Mouse (Mus musculus): ENCODE measurements around the gene Pax4. TPM values are rescaled to one million over a fixed set of nuclear protein-coding genes. Genes with fewer than 3 reads are reported as not detected.

Pax4 gene
- total RNA-seq, 2 experiments from 2014 or later, result not detected

DNA sequence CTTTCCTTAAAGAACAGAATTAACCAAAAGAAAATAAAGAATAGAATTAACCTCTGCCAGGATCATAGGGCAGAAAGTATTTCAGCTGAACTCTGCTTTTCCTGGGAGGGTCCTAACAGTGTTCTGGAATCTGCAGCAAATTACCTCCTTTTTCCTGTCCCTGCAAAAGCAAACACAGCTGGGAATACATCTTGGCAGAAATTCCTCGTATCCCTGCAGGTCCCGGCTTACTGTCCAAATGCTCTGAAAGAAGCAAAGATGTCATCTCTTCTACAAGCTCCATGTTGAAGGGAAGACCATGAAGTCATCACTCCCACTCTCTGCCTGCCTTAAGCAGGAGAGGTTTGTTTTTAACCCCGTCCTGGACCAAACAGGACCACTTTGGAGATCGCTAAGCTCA lies 32.2 kb downstream of the Pax4 start:
- DNase-seq (ENCODE audit: low spot score in 2 of 2), result no peak
- intact Hi-C loops (cut with DNase I), result no loop called here

DNA sequence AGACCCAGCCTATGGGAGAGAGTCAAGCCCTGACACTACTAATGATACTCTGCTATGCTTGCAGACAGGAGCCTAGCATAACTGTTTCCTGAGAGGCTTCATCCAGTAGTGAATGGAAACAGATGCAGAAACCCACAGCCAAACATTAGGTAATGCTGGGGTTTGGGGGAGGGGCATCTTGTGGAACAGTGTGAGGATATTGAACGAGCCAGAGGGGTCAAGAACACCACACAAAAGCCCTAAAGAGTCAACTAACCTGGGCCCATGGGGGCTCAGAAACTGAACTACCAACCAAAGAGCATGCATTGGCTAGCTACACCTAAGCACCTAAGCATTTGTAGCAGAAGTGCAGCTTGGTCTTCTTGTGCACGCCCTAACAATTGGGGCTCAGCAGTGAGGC lies 37.9 kb downstream of the Pax4 start:
- DNase-seq (ENCODE audit: low spot score in 2 of 2), result no peak
- intact Hi-C loops (cut with DNase I), result no loop called here

DNA sequence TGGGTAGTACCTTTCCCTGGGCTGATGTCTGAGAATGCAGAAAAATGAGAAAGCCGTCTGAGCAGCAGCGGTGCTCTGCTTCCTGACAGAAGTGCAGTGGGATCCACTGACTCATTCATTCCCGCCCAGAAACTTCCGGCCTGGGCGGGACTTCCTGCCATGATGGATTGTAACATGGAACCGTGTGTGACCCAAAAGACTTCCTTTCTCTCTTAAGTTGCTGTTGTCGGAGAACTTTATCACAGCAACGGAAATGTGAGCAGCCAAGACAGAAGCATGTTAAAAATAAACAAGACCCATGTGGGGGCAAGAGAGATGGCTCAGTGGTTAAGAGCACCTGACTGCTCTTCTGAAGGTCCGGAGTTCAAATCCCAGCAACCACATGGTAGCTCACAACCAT lies 39.1 kb downstream of the Pax4 start:
- DNase-seq (ENCODE audit: low spot score in 2 of 2), result no peak
- intact Hi-C loops (cut with DNase I), result no loop called here

DNA sequence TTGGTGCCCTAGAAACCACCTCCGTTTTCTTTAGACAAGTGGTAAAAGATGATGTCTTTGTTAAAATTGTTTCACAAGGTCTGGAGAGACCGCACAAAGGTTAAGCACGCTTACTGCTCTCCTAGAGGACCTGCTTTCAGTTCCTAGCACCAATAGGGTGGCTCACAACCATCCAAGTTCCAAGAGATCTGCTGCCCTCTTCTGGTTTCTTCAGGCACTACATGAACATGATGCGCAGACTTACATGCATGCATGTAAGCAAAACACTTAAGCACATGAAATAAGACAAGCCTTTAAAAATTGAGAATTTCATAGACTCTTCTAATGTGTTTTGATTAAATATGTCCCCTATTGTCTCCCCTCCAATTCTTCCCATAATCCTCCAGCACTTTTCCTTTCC lies 49.4 kb downstream of the Pax4 start:
- no peak for DNase-seq (ENCODE audit: low spot score in 2 of 2)
- intact Hi-C loops (cut with DNase I), result no loop called here

DNA sequence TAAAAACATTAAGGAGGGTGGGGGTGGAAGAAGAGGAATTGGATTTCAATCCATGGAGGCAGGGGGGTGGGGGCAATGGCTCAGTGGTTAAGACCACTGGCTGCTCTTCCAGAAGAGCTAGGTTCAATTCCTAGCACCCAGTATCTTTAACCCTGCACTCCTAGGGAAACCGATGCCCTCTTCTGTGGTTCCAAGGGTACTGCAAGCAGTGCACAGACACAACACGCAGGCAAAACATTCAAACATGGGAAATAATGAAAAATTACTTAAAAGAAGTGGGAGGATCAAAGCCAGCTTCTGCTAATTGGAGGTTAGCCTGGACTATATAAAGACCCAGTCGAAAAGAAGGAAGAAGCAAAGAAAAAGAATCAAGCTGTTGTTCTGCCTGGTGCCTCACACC lies 50.4 kb downstream of the Pax4 start:
- no peak for DNase-seq (ENCODE audit: low spot score in 2 of 2)
- intact Hi-C loops (cut with DNase I), result no loop called here

DNA sequence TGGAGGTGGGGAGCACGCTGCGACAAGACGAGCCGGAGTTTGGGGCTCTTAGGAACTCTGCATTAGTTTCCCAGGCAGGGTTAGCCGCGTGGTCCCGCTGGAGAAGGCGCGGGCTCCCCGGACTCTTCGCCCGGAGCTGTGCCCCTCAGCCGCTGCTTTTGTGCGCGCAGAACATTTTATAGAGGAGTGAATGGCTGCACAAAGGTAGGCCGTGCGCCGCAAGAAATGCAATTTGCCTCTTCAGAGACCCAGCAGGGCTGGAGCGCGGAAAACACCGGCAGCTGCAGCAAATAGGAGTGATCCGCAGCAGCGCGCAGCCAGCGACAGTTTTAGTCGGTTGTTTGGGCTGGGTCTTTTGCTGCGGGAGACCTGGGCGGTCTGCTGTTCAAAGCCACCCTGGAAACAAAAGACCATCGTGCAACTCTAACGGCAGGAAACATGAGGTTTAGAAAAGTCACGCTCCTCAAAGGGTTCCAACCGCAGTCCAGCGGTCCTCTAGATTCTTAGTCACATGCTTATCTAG lies 51.4 kb downstream of the Pax4 start, which contains the start of gene Zfp800:
Zfp800 (minus strand) TSS at position 325 of the 523 bp plus-strand sequence.
- intact Hi-C loops (cut with DNase I), result no loop called here
- DNase-seq (ENCODE audit: low spot score in 2 of 2), result no peak

DNA sequence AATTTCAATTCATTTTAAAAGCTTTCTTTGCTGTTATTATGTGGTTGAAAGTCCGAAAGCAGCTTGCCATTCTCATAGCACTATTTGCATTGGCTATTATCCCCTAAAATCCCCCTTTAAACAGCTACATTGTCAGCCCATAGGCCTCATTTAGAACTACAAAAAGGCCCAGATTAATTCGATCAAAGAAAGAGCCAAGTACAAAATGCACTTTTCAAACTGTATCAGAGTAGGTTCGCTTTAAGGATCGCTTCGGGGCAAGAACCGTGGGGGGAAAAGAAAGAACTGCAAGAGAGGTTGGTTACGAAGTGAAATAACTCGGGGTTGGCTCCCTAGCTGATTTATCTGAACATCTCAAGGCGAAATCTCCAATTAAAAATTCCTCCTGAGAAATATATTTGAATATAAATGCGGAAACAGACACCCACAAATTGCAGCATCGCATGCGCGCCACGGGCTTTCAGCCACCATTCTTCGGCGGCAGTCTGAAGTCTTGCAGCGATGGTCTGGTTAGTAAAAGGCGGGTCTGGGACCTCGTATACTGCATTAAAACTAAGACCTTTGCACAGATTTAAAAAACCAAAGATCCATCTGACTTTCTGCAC lies 52.2 kb downstream of the Pax4 start:
- DNase-seq (ENCODE audit: low spot score in 2 of 2), result peak; percentile 27 to 33

DNA sequence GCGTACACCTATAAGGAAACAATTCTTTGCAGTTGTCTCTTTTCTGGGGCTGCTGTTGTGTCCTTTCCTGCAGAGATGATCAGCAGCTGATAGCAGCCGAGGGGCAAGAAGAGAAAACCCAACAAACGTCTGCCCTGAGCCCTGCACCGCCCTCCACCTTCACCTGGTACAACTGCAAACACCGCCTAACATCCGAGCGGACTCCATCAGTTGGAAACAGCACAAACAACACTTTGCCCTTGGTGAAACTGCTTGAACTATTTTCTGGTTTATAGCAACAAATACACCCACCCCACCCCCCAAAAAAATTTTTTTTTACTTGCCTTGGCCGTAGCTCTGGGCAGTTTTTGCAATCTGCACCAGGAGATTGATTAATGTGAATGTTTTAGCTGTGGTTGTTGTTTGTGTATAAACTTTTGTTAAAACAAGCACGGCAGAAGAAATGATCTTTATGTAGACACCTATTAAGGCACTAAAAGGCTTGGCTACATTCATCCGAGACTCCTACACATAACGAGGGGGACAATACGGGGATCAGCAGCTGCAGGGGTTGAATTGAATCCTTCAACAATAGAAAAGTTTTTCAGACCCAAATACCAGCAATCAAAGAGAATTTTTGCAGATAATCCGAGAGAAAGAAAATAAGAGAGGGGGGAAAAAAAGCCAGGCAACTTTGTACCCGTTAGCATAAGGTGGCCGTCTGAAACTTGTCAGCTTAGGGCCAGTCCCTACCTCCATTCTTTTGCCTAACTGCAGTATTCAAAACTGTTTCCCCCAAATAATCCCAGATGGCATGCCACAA lies 52.9 kb downstream of the Pax4 start:
- no peak for DNase-seq (ENCODE audit: low spot score in 2 of 2)
- intact Hi-C loops (cut with DNase I), result no loop called here

More for the DNA sequence above, 52.2 kb downstream of the Pax4 start:
- intact Hi-C loops (cut with DNase I), result no loop called here

Other genes starting within 250 kb of the Pax4 start
- gene Zfp800, start 51.3 kb downstream of the Pax4 start, total RNA-seq (2021), result 10 to 100 TPM; 21.0 to 22.6 TPM
- 100 to 1,000 TPM; 295 to 301 TPM for gene Arf5, start 25.8 kb downstream of the Pax4 start, total RNA-seq (2021)
- gene Fscn3, start 21.6 kb downstream of the Pax4 start, total RNA-seq (2021), result not detected
- gene Gcc1, start 21.0 kb downstream of the Pax4 start, total RNA-seq (2021), result 10 to 100 TPM; 17.6 to 19.6 TPM
- gene Snd1, start 25.8 kb upstream of the Pax4 start, total RNA-seq (2021), result 10 to 100 TPM; 80.5 to 88.1 TPM

Measured in left cerebral cortex, postnatal 25 days (tissue).